Comparison of ENCODE assay signal across 26 mouse cellular contexts in the genomic region with DNA sequence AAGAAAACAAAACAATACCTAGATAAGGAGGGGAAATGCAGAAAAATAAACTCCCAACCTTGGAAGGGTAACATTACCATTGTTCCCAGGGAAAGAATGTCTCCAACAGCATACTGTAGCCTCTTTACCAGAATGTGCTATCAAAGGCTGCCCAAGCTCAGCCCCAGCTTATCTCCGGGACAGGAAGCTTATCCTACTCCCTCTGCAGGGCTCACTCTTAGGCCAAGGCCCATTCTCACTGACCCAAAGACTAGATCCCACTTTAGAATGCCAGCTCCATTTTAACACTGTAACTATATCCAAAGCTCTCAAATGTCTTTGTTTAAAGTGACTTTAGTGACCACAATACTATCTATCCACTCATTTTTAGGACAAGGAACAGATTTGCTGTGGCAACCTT. TPM values are rescaled to one million over a fixed set of nuclear protein-coding genes. Genes with fewer than 3 reads are reported as not detected.
A peak's percentile ranks its signal among the peaks of the same experiment; 100 is the strongest.
DNase-seq lines count a peak whose midpoint lies in the region; ATAC-seq and TF ChIP-seq lines count a peak whose summit lies in the region.
"Had no signal": no experiment of that assay in that cellular context is flagged by ENCODE, and none has a peak within 500 bp of the region (broad histone marks: within the 10 kb centered on the region; RNA-seq: fewer than 3 reads in every experiment).

No protein-coding gene starts in this region.

- ATAC-seq in heart, embryonic 11.5 days (replicated peaks; ENCODE audit: insufficient number of reproducible peaks, low FRiP score, low TSS enrichment) = no peak
- no peak for ATAC-seq in heart, postnatal 0 days (ENCODE audit: insufficient read depth, low read depth)
- ATAC-seq in liver, embryonic 15.5 days (ENCODE audit: insufficient read depth) = no peak
- ATAC-seq in midbrain, embryonic 16.5 days = no peak
- ATAC-seq in intestine, embryonic 15.5 days = no peak
- ATAC-seq: CD4-positive, CD25-positive, alpha-beta regulatory T cell, adult 4 months; forebrain, postnatal 0 days; midbrain, embryonic 13.5 days had no signal

- H3K4me3 ChIP-seq in heart, embryonic 11.5 days (ENCODE audit: low read depth, low read length) = no peak overlapping the region
- no peak overlapping the region for H3K4me3 ChIP-seq in heart, postnatal 0 days (ENCODE audit: low read depth, low read length)
- H3K4me3 ChIP-seq in MEL (ENCODE audit: control insufficient read depth in 1 of 2, insufficient read depth in 1 of 2, low read depth in 2 of 2, low read length in 2 of 2) = no peak overlapping the region
- no peak overlapping the region for H3K4me3 ChIP-seq in liver, embryonic 15.5 days (replicated peaks)
- no peak overlapping the region for H3K4me3 ChIP-seq in midbrain, embryonic 16.5 days (ENCODE audit: low read depth, low read length)
- no peak overlapping the region for H3K4me3 ChIP-seq in intestine, embryonic 15.5 days (replicated peaks)
- H3K4me3 ChIP-seq: embryonic facial prominence, embryonic 12.5 days; hindbrain, embryonic 15.5 days; limb, embryonic 12.5 days; midbrain, embryonic 13.5 days had no signal

- no peak for TF ChIP-seq EP300 in heart, postnatal 0 days (IDR thresholded peaks at IDR 0.05; ENCODE audit: low read depth)
- peak; percentile 12 to 41; a peak in 3 of 4 replicates for TF ChIP-seq EP300 in MEL (IDR thresholded peaks at IDR 0.05; ENCODE audit: low read depth in 1 of 2, low read length in 2 of 2)

- intact Hi-C loops in heart, postnatal 25 days (cut with DNase I) = no loop called here
- intact Hi-C loops in heart, postnatal 10 days (cut with DNase I) = no loop called here

- no peaks in the 10 kb centered on the region for H3K27me3 ChIP-seq in heart, embryonic 11.5 days (ENCODE audit: control insufficient read depth, insufficient read depth, low read length)
- H3K27me3 ChIP-seq in heart, postnatal 0 days (ENCODE audit: control insufficient read depth, insufficient read depth, low read length) = no peaks in the 10 kb centered on the region
- no peaks in the 10 kb centered on the region for H3K27me3 ChIP-seq in MEL (ENCODE audit: control insufficient read depth in 1 of 2, insufficient read depth in 2 of 2, low read length in 2 of 2)
- H3K27me3 ChIP-seq in liver, embryonic 15.5 days = no peaks in the 10 kb centered on the region
- H3K27me3 ChIP-seq in midbrain, embryonic 16.5 days (ENCODE audit: control insufficient read depth, insufficient read depth, low read depth, low read length) = no peaks in the 10 kb centered on the region
- H3K27me3 ChIP-seq in intestine, embryonic 15.5 days (replicated peaks) = no peaks in the 10 kb centered on the region
- H3K27me3 ChIP-seq: embryonic facial prominence, embryonic 12.5 days; hindbrain, embryonic 15.5 days; limb, embryonic 12.5 days; midbrain, embryonic 13.5 days had no signal

- WGBS in heart, embryonic 11.5 days (ENCODE audit: insufficient replicate concordance) = 24% methylated on average over 1 of the region's 1 CpGs
- WGBS in heart, postnatal 0 days = 12% methylated on average over 1 of the region's 1 CpGs
- 11% methylated on average over 1 of the region's 1 CpGs for WGBS in liver, embryonic 15.5 days (ENCODE audit: insufficient replicate concordance)
- WGBS in midbrain, embryonic 16.5 days = 88% methylated on average over 1 of the region's 1 CpGs
- 52% methylated on average over 1 of the region's 1 CpGs for WGBS in intestine, embryonic 15.5 days

- H3K9me3 ChIP-seq in heart, embryonic 11.5 days (replicated peaks; ENCODE audit: control insufficient read depth, low read length) = no peaks in the 10 kb centered on the region
- H3K9me3 ChIP-seq in heart, postnatal 0 days (replicated peaks; ENCODE audit: control insufficient read depth, low read length) = no peaks in the 10 kb centered on the region
- no peaks in the 10 kb centered on the region for H3K9me3 ChIP-seq in MEL (replicated peaks; ENCODE audit: insufficient read depth, low read length)
- H3K9me3 ChIP-seq in liver, embryonic 15.5 days (replicated peaks) = no peaks in the 10 kb centered on the region
- H3K9me3 ChIP-seq in midbrain, embryonic 16.5 days (replicated peaks; ENCODE audit: control insufficient read depth, low read length, poor library complexity, severe bottlenecking) = no peaks in the 10 kb centered on the region
- no peaks in the 10 kb centered on the region for H3K9me3 ChIP-seq in intestine, embryonic 15.5 days
- H3K9me3 ChIP-seq: embryonic facial prominence, embryonic 12.5 days; hindbrain, embryonic 15.5 days; limb, embryonic 12.5 days; midbrain, embryonic 13.5 days had no signal

- TF ChIP-seq CTCF in heart, postnatal 0 days (IDR thresholded peaks at IDR 0.05; ENCODE audit: low read depth) = no peak
- TF ChIP-seq CTCF in MEL (IDR thresholded peaks at IDR 0.05 in 2 of 3, conservative IDR thresholded peaks at IDR 0.05 in 1 of 3; ENCODE audit: control insufficient read depth in 1 of 3, insufficient read depth in 1 of 3, low read depth in 2 of 3, low read length in 3 of 3, poor library complexity in 1 of 3, severe bottlenecking in 1 of 3) = no peak

- H3K36me3 ChIP-seq in heart, embryonic 11.5 days (ENCODE audit: control insufficient read depth, insufficient read depth, low read length) = no peaks in the 10 kb centered on the region
- no peaks in the 10 kb centered on the region for H3K36me3 ChIP-seq in heart, postnatal 0 days (replicated peaks; ENCODE audit: control insufficient read depth, insufficient read depth, low read length)
- H3K36me3 ChIP-seq in MEL (ENCODE audit: control insufficient read depth in 1 of 2, insufficient read depth in 2 of 2, low read length in 2 of 2) = peaks cover 0 to 39% of the 10 kb centered on the region in 2 experiments
- no peaks in the 10 kb centered on the region for H3K36me3 ChIP-seq in liver, embryonic 15.5 days (replicated peaks)
- no peaks in the 10 kb centered on the region for H3K36me3 ChIP-seq in midbrain, embryonic 16.5 days (ENCODE audit: control insufficient read depth, insufficient read depth, low read length)
- H3K36me3 ChIP-seq in intestine, embryonic 15.5 days = no peaks in the 10 kb centered on the region
- H3K36me3 ChIP-seq: embryonic facial prominence, embryonic 12.5 days; hindbrain, embryonic 15.5 days; limb, embryonic 12.5 days; midbrain, embryonic 13.5 days had no signal

- no peak overlapping the region for H3K9ac ChIP-seq in heart, embryonic 11.5 days (ENCODE audit: low read depth, low read length)
- H3K9ac ChIP-seq in heart, postnatal 0 days (replicated peaks; ENCODE audit: low read depth, low read length) = no peak overlapping the region
- H3K9ac ChIP-seq in MEL (ENCODE audit: control insufficient read depth, low read depth, low read length, poor library complexity, severe bottlenecking) = no peak overlapping the region
- no peak overlapping the region for H3K9ac ChIP-seq in liver, embryonic 15.5 days
- H3K9ac ChIP-seq in midbrain, embryonic 16.5 days (ENCODE audit: low read depth, low read length) = no peak overlapping the region
- no peak overlapping the region for H3K9ac ChIP-seq in intestine, embryonic 15.5 days
- H3K9ac ChIP-seq: embryonic facial prominence, embryonic 12.5 days; forebrain, postnatal 0 days; hindbrain, embryonic 15.5 days; limb, embryonic 12.5 days; midbrain, embryonic 13.5 days had no signal

- TF ChIP-seq RAD21 in MEL (IDR thresholded peaks at IDR 0.05; ENCODE audit: low read depth, low read length) = no peak

- DNase-seq in heart, postnatal 25 days (ENCODE audit: low spot score) = no peak
- DNase-seq in heart, postnatal 0 days (ENCODE audit: low spot score) = no peak
- no peak for DNase-seq in heart, postnatal 10 days
- peak; percentile 24 for DNase-seq in MEL (ENCODE audit: low read depth, low spot score)
- DNase-seq: adrenal gland, postnatal 10 days; cerebellum, adult 18-20 months; cerebellum, postnatal 14 days; forebrain, postnatal 0 days; gastrocnemius, postnatal 14 days; heart, postnatal 36 days; kidney, adult 9 months; kidney, postnatal 36 days; layer of hippocampus, postnatal 36 days; lung, adult 2 months; lung, postnatal 14 days; thymus, postnatal 25 days had no signal

- H3K79me2 ChIP-seq in MEL (ENCODE audit: control insufficient read depth, insufficient read depth, low read length, poor library complexity) = peaks cover 71% of the 10 kb centered on the region

- peak overlapping the region; percentile 64 for H3K27ac ChIP-seq in heart, embryonic 11.5 days (ENCODE audit: low read depth, low read length)
- peak overlapping the region; percentile 21 for H3K27ac ChIP-seq in heart, postnatal 0 days (ENCODE audit: low read depth)
- H3K27ac ChIP-seq in MEL (ENCODE audit: control insufficient read depth, low read depth, low read length) = no peak overlapping the region
- H3K27ac ChIP-seq in liver, embryonic 15.5 days (replicated peaks) = no peak overlapping the region
- H3K27ac ChIP-seq in midbrain, embryonic 16.5 days (ENCODE audit: low read length) = no peak overlapping the region
- H3K27ac ChIP-seq in intestine, embryonic 15.5 days = no peak overlapping the region
- H3K27ac ChIP-seq: embryonic facial prominence, embryonic 12.5 days; hindbrain, embryonic 15.5 days; limb, embryonic 12.5 days; midbrain, embryonic 13.5 days had no signal

- H3K4me1 ChIP-seq in heart, embryonic 11.5 days (ENCODE audit: control insufficient read depth, insufficient read depth, low read length) = peaks cover 29% of the 10 kb centered on the region
- peaks cover 22% of the 10 kb centered on the region for H3K4me1 ChIP-seq in heart, postnatal 0 days (ENCODE audit: control insufficient read depth, insufficient read depth)
- H3K4me1 ChIP-seq in MEL (ENCODE audit: control insufficient read depth in 1 of 2, insufficient read depth in 2 of 2, low read length in 2 of 2) = peaks cover 15 to 26% of the 10 kb centered on the region in 2 experiments
- H3K4me1 ChIP-seq in liver, embryonic 15.5 days (replicated peaks) = peaks cover 68% of the 10 kb centered on the region
- peaks cover 28% of the 10 kb centered on the region for H3K4me1 ChIP-seq in midbrain, embryonic 16.5 days (ENCODE audit: control insufficient read depth, insufficient read depth, low read length)
- peaks cover 12% of the 10 kb centered on the region; the same call in 1 of the 2 replicates for H3K4me1 ChIP-seq in intestine, embryonic 15.5 days (replicated peaks)

- H3K4me2 ChIP-seq in heart, embryonic 11.5 days = peak overlapping the region; percentile 39
- H3K4me2 ChIP-seq in heart, postnatal 0 days (ENCODE audit: low read depth, low read length) = no peak overlapping the region
- peak overlapping the region; percentile 9; the same call in 1 of the 2 replicates for H3K4me2 ChIP-seq in liver, embryonic 15.5 days
- H3K4me2 ChIP-seq in midbrain, embryonic 16.5 days (ENCODE audit: low read length) = no peak overlapping the region
- no peak overlapping the region for H3K4me2 ChIP-seq in intestine, embryonic 15.5 days (replicated peaks)
- H3K4me2 ChIP-seq: embryonic facial prominence, embryonic 12.5 days; hindbrain, embryonic 15.5 days; limb, embryonic 12.5 days; midbrain, embryonic 13.5 days had no signal

- no peak for TF ChIP-seq POLR2A in MEL (IDR thresholded peaks at IDR 0.05; ENCODE audit: control insufficient read depth in 1 of 2, insufficient read depth in 1 of 2, low read depth in 1 of 2, low read length in 2 of 2, poor library complexity in 1 of 2)

RNA-seq across cellular contexts. Expression of gene G3bp2, which starts 4.2 kb away (rescaled TPM):
- polyA plus RNA-seq in heart, embryonic 11.5 days (2014; fragmentation: Nextera tagmentation; extraction: Ambion mirVana) = 177 and 181 TPM in 2 replicates
- total RNA-seq in heart, postnatal 25 days (2021) = 10 to 100 TPM; 64.4 to 67.9 TPM
- 32.1 and 46.9 TPM in 2 replicates for total RNA-seq in heart, postnatal 0 days (2014; rRNA removed; ENCODE audit: low replicate concordance)
- 111 and 119 TPM in 2 replicates for polyA plus RNA-seq in heart, postnatal 0 days (2015; fragmentation: Nextera tagmentation; extraction: Ambion mirVana)
- total RNA-seq in heart, postnatal 10 days (2021) = 10 to 100 TPM; 75.4 to 83.7 TPM
- 42.8 and 49.0 TPM in 2 replicates for total RNA-seq in MEL (2012; rRNA removed)
- polyA plus RNA-seq in MEL (2012; ENCODE audit: insufficient read depth in 1 of 2, insufficient read length in 2 of 2, low read depth in 1 of 2, low replicate concordance in 2 of 2, missing spikeins in 1 of 2) = 100 to 1,000 TPM in 1 of 2 experiments, 10 to 100 TPM in 1; 65.5 to 177 TPM
- polyA plus RNA-seq in liver, embryonic 15.5 days (2015; fragmentation: Nextera tagmentation; extraction: Ambion mirVana) = 42.8 and 50.1 TPM in 2 replicates
- polyA plus RNA-seq in midbrain, embryonic 16.5 days (2015; fragmentation: Nextera tagmentation; extraction: Ambion mirVana) = 376 and 385 TPM in 2 replicates
- 162 and 195 TPM in 2 replicates for polyA plus RNA-seq in intestine, embryonic 15.5 days (2015; fragmentation: Nextera tagmentation; extraction: Ambion mirVana)

RNA-seq across cellular contexts. Expression of gene Cdkl2, which starts 35.6 kb away (rescaled TPM):
- 1.00 and 1.1 TPM in 2 replicates for polyA plus RNA-seq in heart, embryonic 11.5 days (2014; fragmentation: Nextera tagmentation; extraction: Ambion mirVana)
- 1 to 10 TPM; 3.6 to 4.4 TPM for total RNA-seq in heart, postnatal 25 days (2021)
- total RNA-seq in heart, postnatal 0 days (2014; rRNA removed; ENCODE audit: low replicate concordance) = 1.8 and 5.0 TPM in 2 replicates
- 0.75 and 0.77 TPM in 2 replicates for polyA plus RNA-seq in heart, postnatal 0 days (2015; fragmentation: Nextera tagmentation; extraction: Ambion mirVana)
- 1 to 10 TPM; 2.9 to 3.1 TPM for total RNA-seq in heart, postnatal 10 days (2021)
- total RNA-seq in MEL (2012; rRNA removed) = 0.08 and 0.26 TPM in 2 replicates
- polyA plus RNA-seq in MEL (2012; ENCODE audit: insufficient read depth in 1 of 2, insufficient read length in 2 of 2, low read depth in 1 of 2, low replicate concordance in 2 of 2, missing spikeins in 1 of 2) = under 1 TPM in 1 of 2 experiments, not detected in 1; 0.53 TPM
- 0.29 and 0.37 TPM in 2 replicates for polyA plus RNA-seq in liver, embryonic 15.5 days (2015; fragmentation: Nextera tagmentation; extraction: Ambion mirVana)
- 14.6 and 19.7 TPM in 2 replicates for polyA plus RNA-seq in midbrain, embryonic 16.5 days (2015; fragmentation: Nextera tagmentation; extraction: Ambion mirVana)
- 2.6 and 2.8 TPM in 2 replicates for polyA plus RNA-seq in intestine, embryonic 15.5 days (2015; fragmentation: Nextera tagmentation; extraction: Ambion mirVana)
- total RNA-seq: megakaryocyte progenitor cell, adult 5-6 weeks had no signal

RNA-seq across cellular contexts. Expression of gene Uso1, which starts 58.4 kb away (rescaled TPM):
- polyA plus RNA-seq in heart, embryonic 11.5 days (2014; fragmentation: Nextera tagmentation; extraction: Ambion mirVana) = 25.9 and 26.7 TPM in 2 replicates
- 10 to 100 TPM; 38.2 to 38.3 TPM for total RNA-seq in heart, postnatal 25 days (2021)
- total RNA-seq in heart, postnatal 0 days (2014; rRNA removed; ENCODE audit: low replicate concordance) = 10.8 and 12.1 TPM in 2 replicates
- polyA plus RNA-seq in heart, postnatal 0 days (2015; fragmentation: Nextera tagmentation; extraction: Ambion mirVana) = 24.9 and 25.5 TPM in 2 replicates
- total RNA-seq in heart, postnatal 10 days (2021) = 10 to 100 TPM; 42.9 to 46.4 TPM
- 22.1 and 26.0 TPM in 2 replicates for total RNA-seq in MEL (2012; rRNA removed)
- 10 to 100 TPM; 62.0 to 69.1 TPM for polyA plus RNA-seq in MEL (2012; ENCODE audit: insufficient read depth in 1 of 2, insufficient read length in 2 of 2, low read depth in 1 of 2, low replicate concordance in 2 of 2, missing spikeins in 1 of 2)
- polyA plus RNA-seq in liver, embryonic 15.5 days (2015; fragmentation: Nextera tagmentation; extraction: Ambion mirVana) = 20.2 and 20.4 TPM in 2 replicates
- 38.4 and 46.0 TPM in 2 replicates for polyA plus RNA-seq in midbrain, embryonic 16.5 days (2015; fragmentation: Nextera tagmentation; extraction: Ambion mirVana)
- polyA plus RNA-seq in intestine, embryonic 15.5 days (2015; fragmentation: Nextera tagmentation; extraction: Ambion mirVana) = 42.4 and 45.9 TPM in 2 replicates

Comparison
In these comparisons a context has a peak if more than half of its experiments do, and no peak if none do; other contexts are left out.
1. H3K4me2 ChIP-seq: peak in heart, embryonic 11.5 days (single experiment) and liver, embryonic 15.5 days (single experiment); none in heart, postnatal 0 days (single experiment), midbrain, embryonic 16.5 days (single experiment) and intestine, embryonic 15.5 days (single experiment).
2. H3K27ac ChIP-seq: peak in heart, embryonic 11.5 days (single experiment) and heart, postnatal 0 days (single experiment); none in MEL (single experiment), liver, embryonic 15.5 days (single experiment), midbrain, embryonic 16.5 days (single experiment) and intestine, embryonic 15.5 days (single experiment).